Mouse (Mus musculus): ENCODE results near the gene H2-DMb2. TPM values are rescaled to one million over a fixed set of nuclear protein-coding genes. Genes with fewer than 3 reads are reported as not detected.

Gene H2-DMb2
- 0.19 and 0.42 TPM in 2 replicates for polyA plus RNA-seq (2016; fragmentation: Nextera tagmentation; extraction: Ambion mirVana)

DNA sequence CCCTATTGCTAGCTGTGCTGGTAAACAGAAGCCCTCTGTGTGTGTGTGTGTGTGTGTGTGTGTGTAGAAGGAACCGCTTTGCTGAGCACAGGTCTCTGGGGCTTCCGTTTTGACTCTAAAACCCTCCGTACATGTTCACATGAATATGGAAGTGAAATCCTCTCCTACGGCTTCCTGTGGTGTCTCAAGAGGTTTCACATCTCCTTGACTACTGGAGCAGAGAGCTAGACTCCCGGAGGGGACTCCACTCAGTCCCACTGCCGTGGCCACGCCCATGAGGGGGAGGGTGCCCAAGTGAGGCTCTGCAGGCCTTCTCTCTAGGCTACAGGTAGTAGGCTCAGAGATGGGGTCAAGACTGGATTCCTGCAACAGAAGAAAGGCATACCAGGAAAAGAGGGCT lies at the start of gene H2-DMb2:
Gene H2-DMb2, plus strand, starts transcription at position 275 of the 400 bp plus-strand sequence.
- Histone ChIP-seq H3K4me3 (no peak within 1 kb of the TSS), H3K27me3 (peaks cover 29% of the 10 kb centered on the region), H3K4me1 (peaks cover 20% of the 10 kb centered on the region), H3K27ac (no peak within 1 kb of the TSS), H3K4me2 (replicated peaks) (no peak within 1 kb of the TSS), H3K36me3 (no peaks in the 10 kb centered on the region), H3K9me3 (no peaks in the 10 kb centered on the region), H3K9ac (no peak within 1 kb of the TSS)
- WGBS, result 25% methylated on average over 7 of the region's 7 CpGs
- ATAC-seq (ENCODE audit: insufficient number of reproducible peaks, insufficient read depth, low FRiP score, low TSS enrichment), result no peak

DNA sequence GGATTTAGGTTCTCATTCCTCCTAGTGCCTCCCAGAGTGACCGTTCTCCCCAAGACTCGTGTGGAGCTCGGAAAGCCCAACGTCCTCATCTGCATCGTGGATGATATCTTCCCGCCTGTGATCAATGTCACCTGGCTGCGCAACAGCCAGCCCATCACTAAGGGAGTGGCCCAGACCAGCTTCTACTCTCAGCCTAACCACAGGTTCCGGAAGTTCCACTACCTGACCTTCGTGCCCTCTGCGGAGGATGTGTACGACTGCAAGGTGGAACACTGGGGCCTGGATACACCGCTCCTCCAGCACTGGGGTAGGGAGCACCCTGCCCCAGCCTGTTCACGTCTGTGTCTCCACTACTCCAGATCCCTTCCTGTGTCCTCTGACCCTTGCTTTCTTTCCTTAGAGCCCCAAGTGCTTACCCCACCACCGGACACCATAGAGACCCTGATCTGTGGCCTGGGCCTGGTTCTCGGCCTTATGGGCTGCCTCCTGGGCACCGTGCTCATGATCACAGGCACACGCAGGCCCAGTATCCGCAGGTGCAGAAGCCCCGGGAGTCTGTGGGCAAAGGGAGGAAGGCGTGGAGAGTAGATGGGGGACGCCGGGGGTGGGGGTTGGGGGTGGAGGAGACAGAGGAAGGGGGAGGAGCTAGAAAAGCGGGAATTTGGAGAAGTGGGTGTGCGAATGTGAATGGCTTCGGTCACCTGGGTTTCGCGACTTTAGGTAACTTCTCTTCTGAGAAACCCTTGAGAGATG lies 48.6 kb upstream of the H2-DMb2 start:
- H3K4me1 ChIP-seq, result no peaks in the 10 kb centered on the region; the same call in 1 of the 2 replicates
- no peaks in the 10 kb centered on the region for H3K36me3 ChIP-seq
- no peaks in the 10 kb centered on the region for H3K9me3 ChIP-seq
- no peak overlapping the region for H3K4me2 ChIP-seq (replicated peaks)
- ATAC-seq (ENCODE audit: insufficient number of reproducible peaks, insufficient read depth, low FRiP score, low TSS enrichment), result no peak
- no peaks in the 10 kb centered on the region; the same call in 1 of the 2 replicates for H3K27me3 ChIP-seq
- H3K27ac ChIP-seq, result no peak overlapping the region
- H3K4me3 ChIP-seq, result no peak overlapping the region
- no peak overlapping the region for H3K9ac ChIP-seq
- 89% methylated on average over 27 of the region's 27 CpGs for WGBS

DNA sequence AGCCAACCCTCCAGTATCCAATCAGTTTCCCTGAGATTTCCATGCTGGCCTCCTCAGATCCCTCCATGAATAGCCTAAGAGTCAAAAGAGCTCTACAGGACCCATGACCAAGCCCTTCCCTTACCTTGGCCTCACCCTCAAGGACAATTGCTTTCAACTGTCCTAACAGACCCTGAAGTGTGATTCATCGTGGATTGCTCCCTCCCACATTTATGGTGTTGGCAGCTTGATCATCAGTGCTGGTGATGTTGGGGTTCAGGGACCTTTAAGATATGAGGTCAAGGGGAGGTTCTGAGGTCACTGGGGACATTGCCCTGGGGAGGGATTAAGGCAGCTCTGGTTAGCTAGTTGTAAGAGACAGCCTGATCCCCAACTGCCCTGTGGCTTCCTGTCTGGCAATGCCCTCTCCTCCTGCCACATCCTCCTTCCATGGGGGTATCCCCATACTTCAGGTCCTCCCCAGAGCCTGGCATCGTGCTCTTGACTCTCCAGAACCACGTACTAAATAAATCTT lies 46.6 kb upstream of the H2-DMb2 start:
- H3K27me3 ChIP-seq, result no peaks in the 10 kb centered on the region; the same call in none of the 2 replicates
- no peak overlapping the region for H3K4me2 ChIP-seq (replicated peaks)
- no peak for ATAC-seq (ENCODE audit: insufficient number of reproducible peaks, insufficient read depth, low FRiP score, low TSS enrichment)
- WGBS, result 68% methylated on average over 3 of the region's 3 CpGs
- H3K4me1 ChIP-seq, result no peaks in the 10 kb centered on the region; the same call in 1 of the 2 replicates
- H3K9me3 ChIP-seq, result no peaks in the 10 kb centered on the region
- H3K4me3 ChIP-seq, result no peak overlapping the region
- no peaks in the 10 kb centered on the region for H3K36me3 ChIP-seq
- no peak overlapping the region for H3K27ac ChIP-seq
- no peak overlapping the region for H3K9ac ChIP-seq

DNA sequence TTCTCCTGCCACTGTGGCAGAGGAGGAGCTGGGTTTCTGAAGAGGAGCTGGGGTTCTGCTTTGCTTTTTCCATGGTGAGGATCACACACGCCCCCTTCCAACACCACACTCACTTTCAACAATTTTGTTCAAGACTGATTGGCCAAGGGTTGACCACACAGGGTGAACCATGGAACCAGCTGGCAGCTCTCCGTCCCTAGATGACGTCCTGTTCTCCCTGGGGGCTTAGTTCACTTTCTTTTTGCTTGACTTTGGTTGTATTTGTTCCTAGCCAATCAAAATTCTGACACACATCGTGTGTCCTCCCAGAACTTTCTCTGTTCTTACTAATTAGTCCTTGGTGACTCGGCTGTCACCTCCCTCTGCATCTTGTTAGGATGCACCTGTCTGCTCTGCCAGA lies 45.8 kb upstream of the H2-DMb2 start:
- Histone ChIP-seq H3K36me3 (no peaks in the 10 kb centered on the region), H3K27ac (no peak overlapping the region), H3K27me3 (no peaks in the 10 kb centered on the region; the same call in none of the 2 replicates), H3K4me3 (no peak overlapping the region), H3K4me1 (no peaks in the 10 kb centered on the region; the same call in 1 of the 2 replicates), H3K9ac (no peak overlapping the region), H3K4me2 (replicated peaks) (no peak overlapping the region), H3K9me3 (no peaks in the 10 kb centered on the region)
- no peak for ATAC-seq (ENCODE audit: insufficient number of reproducible peaks, insufficient read depth, low FRiP score, low TSS enrichment)
- whole genome bisulfite sequencing, result 61% methylated on average over 5 of the region's 5 CpGs

DNA sequence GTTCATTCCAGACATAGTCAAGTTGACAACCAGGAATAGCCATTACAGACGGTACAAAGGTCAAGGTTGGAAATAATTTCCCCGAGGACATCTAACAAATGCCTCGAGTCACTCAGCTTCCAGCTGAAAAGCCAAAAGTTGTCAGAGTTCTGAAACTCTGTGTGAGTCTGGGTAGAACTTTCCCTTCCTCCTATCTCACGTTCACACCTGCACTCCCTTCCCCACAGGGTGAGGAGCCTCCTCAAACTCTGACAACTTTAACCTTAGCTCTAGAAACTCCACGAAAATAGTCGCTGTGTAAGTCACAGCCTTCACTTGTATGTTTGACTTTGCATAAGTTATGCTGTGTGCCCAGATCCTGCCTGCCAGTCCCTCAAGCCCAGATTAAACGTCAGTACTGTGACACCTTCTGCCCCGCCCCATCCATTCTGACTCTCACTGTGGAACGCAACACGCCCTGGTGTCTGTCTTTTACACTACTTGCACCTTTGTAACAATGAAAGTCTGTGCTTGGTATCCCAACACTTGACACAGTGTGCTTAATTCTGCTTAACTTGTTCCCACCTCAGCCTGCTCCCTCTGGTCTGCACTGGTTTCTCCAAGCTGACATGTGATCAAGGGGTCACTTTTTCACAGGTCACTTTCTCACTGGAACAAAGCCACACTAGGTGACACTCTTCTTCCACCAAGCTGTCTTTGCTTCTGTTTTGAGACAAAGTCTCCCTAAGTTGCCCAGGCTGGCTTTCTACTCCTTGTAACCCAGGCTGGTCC lies 44.2 kb upstream of the H2-DMb2 start:
- H3K4me1 ChIP-seq, result no peaks in the 10 kb centered on the region; the same call in 1 of the 2 replicates
- H3K9me3 ChIP-seq, result no peaks in the 10 kb centered on the region
- H3K4me2 ChIP-seq (replicated peaks), result no peak overlapping the region
- 50% methylated on average over 10 of the region's 10 CpGs for WGBS
- no peak overlapping the region for H3K9ac ChIP-seq
- H3K27ac ChIP-seq, result no peak overlapping the region
- H3K4me3 ChIP-seq, result no peak overlapping the region
- no peak for ATAC-seq (ENCODE audit: insufficient number of reproducible peaks, insufficient read depth, low FRiP score, low TSS enrichment)
- H3K27me3 ChIP-seq, result no peaks in the 10 kb centered on the region; the same call in 1 of the 2 replicates
- no peaks in the 10 kb centered on the region for H3K36me3 ChIP-seq

DNA sequence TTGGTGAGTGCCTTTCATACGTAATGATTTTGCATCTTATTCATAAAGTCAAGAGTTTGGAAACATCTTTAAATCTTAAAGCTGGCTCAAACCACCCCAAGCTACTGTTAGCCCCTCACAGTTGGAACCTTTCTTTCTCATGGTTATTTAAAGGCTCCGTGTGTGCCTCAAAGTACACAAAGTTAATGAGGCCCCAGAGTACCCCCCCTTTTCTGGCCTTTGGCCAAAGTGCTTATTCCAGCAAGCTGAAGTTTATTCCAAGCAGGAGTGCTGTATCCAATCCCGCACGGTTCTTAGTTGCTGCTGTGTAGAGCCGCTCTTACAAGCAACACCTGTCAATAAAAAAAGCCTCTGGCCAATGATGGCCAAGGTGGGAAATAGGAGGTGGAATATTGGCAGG lies 43.6 kb upstream of the H2-DMb2 start:
- Histone ChIP-seq H3K4me3 (no peak overlapping the region), H3K27ac (no peak overlapping the region), H3K27me3 (no peaks in the 10 kb centered on the region; the same call in 1 of the 2 replicates), H3K4me2 (replicated peaks) (no peak overlapping the region), H3K9me3 (no peaks in the 10 kb centered on the region), H3K4me1 (no peaks in the 10 kb centered on the region; the same call in 1 of the 2 replicates), H3K36me3 (no peaks in the 10 kb centered on the region), H3K9ac (no peak overlapping the region)
- ATAC-seq (ENCODE audit: insufficient number of reproducible peaks, insufficient read depth, low FRiP score, low TSS enrichment), result no peak
- WGBS, result 60% methylated on average over 5 of the region's 5 CpGs

DNA sequence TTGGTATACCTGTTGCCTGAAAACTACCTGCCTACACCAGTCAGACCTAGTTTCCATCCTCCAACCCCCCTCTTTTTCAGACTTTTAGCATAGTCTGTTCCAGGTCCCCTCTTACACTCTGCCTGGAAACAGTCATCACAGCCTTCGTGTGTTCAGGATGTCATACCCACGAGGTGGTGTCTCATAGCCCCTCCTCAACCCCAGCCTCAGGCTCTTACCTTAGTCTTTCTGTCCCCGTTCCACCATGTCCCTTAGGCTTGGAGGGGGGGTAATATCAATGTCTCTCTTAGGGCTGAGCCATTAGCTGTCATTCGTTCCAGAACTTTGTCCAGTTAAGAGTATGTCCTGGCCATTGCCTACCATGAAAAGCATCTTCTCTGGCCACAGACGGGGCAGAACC lies 41.9 kb upstream of the H2-DMb2 start:
- Histone ChIP-seq H3K4me3 (no peak overlapping the region), H3K9me3 (no peaks in the 10 kb centered on the region), H3K36me3 (no peaks in the 10 kb centered on the region), H3K27ac (no peak overlapping the region), H3K4me1 (no peaks in the 10 kb centered on the region; the same call in 1 of the 2 replicates), H3K4me2 (replicated peaks) (0 out of 2 replicates have a peak overlapping the region, but pooled peaks have one; percentile 1), H3K9ac (no peak overlapping the region), H3K27me3 (no peaks in the 10 kb centered on the region; the same call in 1 of the 2 replicates)
- ATAC-seq (ENCODE audit: insufficient number of reproducible peaks, insufficient read depth, low FRiP score, low TSS enrichment), result 0 out of 2 replicates have a peak, but pooled peaks have one; percentile 15
- 36% methylated on average over 5 of the region's 5 CpGs for WGBS

DNA sequence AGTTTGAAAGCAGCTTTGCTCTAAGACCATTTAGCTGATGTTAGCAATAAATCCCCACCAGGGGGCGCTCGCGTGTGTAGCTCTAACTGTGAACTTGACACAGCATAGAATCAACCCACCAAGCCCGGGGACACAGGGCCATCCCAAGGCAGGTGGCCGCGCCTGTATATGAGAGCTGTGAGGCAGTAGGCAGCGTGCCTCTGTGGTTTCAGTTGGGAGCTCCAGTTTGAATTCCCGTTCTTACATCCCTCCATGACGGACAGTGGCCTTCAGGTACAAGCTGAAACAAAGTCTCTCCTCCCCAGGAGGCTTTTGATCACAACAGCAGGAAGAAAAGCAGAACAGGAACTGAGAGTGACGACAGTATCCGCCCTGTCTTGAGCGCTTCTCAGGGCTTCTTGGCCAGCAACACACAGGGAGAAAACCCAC lies 41.5 kb upstream of the H2-DMb2 start:
- 6% methylated on average over 12 of the region's 12 CpGs for WGBS
- no peak overlapping the region for H3K27ac ChIP-seq
- no peak overlapping the region for H3K9ac ChIP-seq
- H3K4me3 ChIP-seq, result no peak overlapping the region
- no peaks in the 10 kb centered on the region for H3K9me3 ChIP-seq
- ATAC-seq (ENCODE audit: insufficient number of reproducible peaks, insufficient read depth, low FRiP score, low TSS enrichment), result 0 out of 2 replicates have a peak, but pooled peaks have one; percentile 28
- H3K36me3 ChIP-seq, result no peaks in the 10 kb centered on the region
- H3K4me1 ChIP-seq, result no peaks in the 10 kb centered on the region; the same call in 1 of the 2 replicates
- 0 out of 2 replicates have a peak overlapping the region, but pooled peaks have one; percentile 1 for H3K4me2 ChIP-seq (replicated peaks)
- no peaks in the 10 kb centered on the region; the same call in 1 of the 2 replicates for H3K27me3 ChIP-seq

DNA sequence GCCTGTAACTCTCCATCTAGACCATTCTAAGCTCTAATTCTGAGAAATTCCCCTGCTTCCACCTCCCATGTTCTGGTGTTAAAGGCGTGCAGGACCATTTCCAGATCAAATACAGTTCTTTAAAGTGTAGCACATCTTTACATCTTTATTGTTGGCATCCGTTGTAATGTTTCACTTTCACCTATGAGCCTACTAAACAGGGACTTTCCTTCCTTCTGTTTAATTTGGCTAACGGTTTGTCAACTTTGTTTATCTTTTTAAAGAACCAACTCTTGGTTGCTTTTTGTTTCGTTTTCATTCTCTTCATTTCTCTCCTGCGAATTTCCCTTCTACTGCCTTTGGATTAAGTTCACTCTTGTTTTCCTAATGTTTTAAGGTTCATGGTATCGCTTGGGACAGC lies 40.3 kb upstream of the H2-DMb2 start:
- Histone ChIP-seq H3K36me3 (no peaks in the 10 kb centered on the region), H3K4me3 (no peak overlapping the region)
- 78% methylated on average over 6 of the region's 6 CpGs for WGBS

DNA sequence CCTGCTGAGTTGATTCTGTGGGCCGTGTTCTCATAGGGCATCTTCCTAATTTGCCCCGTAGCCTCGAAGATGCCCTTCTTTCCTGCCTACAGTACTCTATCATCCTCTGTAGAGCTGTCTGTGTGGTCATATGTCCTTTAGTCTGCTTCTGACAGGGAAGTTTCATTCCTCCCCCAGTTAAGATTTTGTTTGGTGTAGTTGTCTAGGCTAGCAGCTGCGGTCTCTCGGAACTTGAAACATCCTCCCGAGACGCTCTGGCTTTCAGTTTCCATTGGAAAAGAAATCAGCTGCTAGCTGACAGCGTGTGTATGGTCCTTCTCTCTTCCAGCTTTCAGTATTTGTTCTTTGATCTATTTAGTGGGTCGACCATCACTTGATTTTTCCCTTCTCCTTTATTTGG lies 38.3 kb upstream of the H2-DMb2 start:
- H3K4me1 ChIP-seq, result no peaks in the 10 kb centered on the region; the same call in 1 of the 2 replicates
- no peak overlapping the region for H3K27ac ChIP-seq
- H3K9me3 ChIP-seq, result no peaks in the 10 kb centered on the region
- H3K9ac ChIP-seq, result no peak overlapping the region
- H3K36me3 ChIP-seq, result peaks cover 8% of the 10 kb centered on the region
- whole genome bisulfite sequencing, result 86% methylated on average over 9 of the region's 9 CpGs
- no peaks in the 10 kb centered on the region; the same call in 1 of the 2 replicates for H3K27me3 ChIP-seq
- no peak overlapping the region for H3K4me3 ChIP-seq
- ATAC-seq (ENCODE audit: insufficient number of reproducible peaks, insufficient read depth, low FRiP score, low TSS enrichment), result no peak
- no peak overlapping the region for H3K4me2 ChIP-seq (replicated peaks)

More for the DNA sequence above, 40.3 kb upstream of the H2-DMb2 start:
- H3K27ac ChIP-seq, result no peak overlapping the region
- no peak overlapping the region for H3K4me2 ChIP-seq (replicated peaks)
- ATAC-seq (ENCODE audit: insufficient number of reproducible peaks, insufficient read depth, low FRiP score, low TSS enrichment), result no peak
- no peaks in the 10 kb centered on the region; the same call in 1 of the 2 replicates for H3K4me1 ChIP-seq
- H3K9me3 ChIP-seq, result no peaks in the 10 kb centered on the region
- H3K27me3 ChIP-seq, result no peaks in the 10 kb centered on the region; the same call in 1 of the 2 replicates
- H3K9ac ChIP-seq, result no peak overlapping the region

DNA sequence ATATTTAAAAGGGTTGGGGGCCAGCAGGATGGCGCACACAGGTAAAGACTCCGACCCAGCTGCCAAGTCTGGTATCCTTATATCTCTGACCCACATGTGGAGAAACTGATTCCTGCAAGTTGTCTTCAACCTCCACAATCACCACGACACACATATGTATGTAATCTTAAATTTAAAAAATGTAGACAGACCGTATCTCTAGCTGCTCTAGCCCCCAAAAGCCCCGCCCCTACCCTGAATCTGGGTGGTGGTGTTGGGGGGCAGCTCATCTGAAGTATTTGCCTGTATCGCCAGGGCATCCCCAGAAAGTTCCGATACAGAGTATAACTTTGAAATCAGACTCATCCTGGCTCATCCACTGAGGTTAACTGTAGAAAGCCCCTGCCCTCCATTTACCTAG lies 36.6 kb upstream of the H2-DMb2 start:
- 79% methylated on average over 7 of the region's 7 CpGs for WGBS
- peaks cover 25% of the 10 kb centered on the region for H3K36me3 ChIP-seq
- H3K27me3 ChIP-seq, result no peaks in the 10 kb centered on the region
- H3K9me3 ChIP-seq, result no peaks in the 10 kb centered on the region
- H3K4me1 ChIP-seq, result no peaks in the 10 kb centered on the region; the same call in 1 of the 2 replicates
- H3K4me2 ChIP-seq (replicated peaks), result no peak overlapping the region
- ATAC-seq (ENCODE audit: insufficient number of reproducible peaks, insufficient read depth, low FRiP score, low TSS enrichment), result no peak
- no peak overlapping the region for H3K4me3 ChIP-seq
- no peak overlapping the region for H3K27ac ChIP-seq
- no peak overlapping the region for H3K9ac ChIP-seq

All from embryonic facial prominence, embryonic 12.5 days (tissue).